Mouse (Mus musculus) bone marrow macrophage, adult 2 months (primary cell): ENCODE data around the gene Rbms1. TPM values are rescaled to one million over a fixed set of nuclear protein-coding genes. Genes with fewer than 3 reads are reported as not detected.
A peak's percentile ranks its signal among the peaks of the same experiment; 100 is the strongest.

ENCODE experiments used
- H3K27ac ChIP-seq: 2 replicates; pipeline ENCODE4 v1.5.1; 2012; ENCODE audit warnings: low read depth, low read length; ENCODE audit not compliant: insufficient read depth
- H3K4me1 ChIP-seq: 2 replicates; pipeline ENCODE4 v1.6.1; 2012; ENCODE audit warnings: low read length; ENCODE audit not compliant: control insufficient read depth, insufficient read depth
- H3K4me3 ChIP-seq: 2 replicates; pipeline ENCODE4 v1.5.1; 2012; ENCODE audit warnings: mild to moderate bottlenecking, low read length, moderate library complexity; ENCODE audit not compliant: insufficient read depth
- CTCF ChIP-seq: IDR thresholded peaks from 2 replicates; pipeline ENCODE4 v1.5.1; 2012; ENCODE audit warnings: low read depth, mild to moderate bottlenecking, low read length, moderate library complexity
- POLR2A ChIP-seq: IDR thresholded peaks from 2 replicates; pipeline ENCODE4 v1.6.1; 2012; ENCODE audit warnings: mild to moderate bottlenecking, low read depth, low read length, borderline replicate concordance
- polyA plus RNA-seq: library from polyadenylated mRNA; stranded (reverse); fragments of >200 nt; gene quantifications from 2 replicates; pipeline ENCODE4 v1.2.4, GENCODE M21; 2012; ENCODE audit not compliant: missing spikeins, insufficient read depth, insufficient read length

The Rbms1 gene
- polyA plus RNA-seq, 1 experiment: 111 TPM

DNA sequence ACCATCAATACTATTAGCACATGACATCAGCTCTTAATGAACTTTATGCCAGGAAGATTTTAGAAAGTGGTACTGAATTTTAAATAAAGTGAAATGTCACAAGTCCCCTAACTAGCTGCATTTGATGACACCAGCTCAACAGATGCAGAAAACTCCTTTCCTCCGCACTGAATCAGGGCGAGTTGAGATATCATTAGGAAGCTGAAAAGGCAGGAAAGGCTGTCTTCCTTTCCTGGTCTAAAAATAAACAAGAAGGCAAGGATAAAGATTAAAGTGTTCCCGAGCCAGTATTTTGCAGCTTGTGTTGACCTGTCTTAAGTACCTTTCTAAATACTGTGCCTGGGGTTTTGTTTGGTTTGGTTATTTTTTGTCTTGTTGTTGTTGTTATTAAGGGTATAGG lies 42.9 kb downstream of the Rbms1 start:
- no peak overlapping the region for H3K4me3 ChIP-seq
- TF ChIP-seq POLR2A (no peak), CTCF (no peak)
- peaks cover 17% of the 10 kb centered on the region for H3K4me1 ChIP-seq
- no peak overlapping the region for H3K27ac ChIP-seq

DNA sequence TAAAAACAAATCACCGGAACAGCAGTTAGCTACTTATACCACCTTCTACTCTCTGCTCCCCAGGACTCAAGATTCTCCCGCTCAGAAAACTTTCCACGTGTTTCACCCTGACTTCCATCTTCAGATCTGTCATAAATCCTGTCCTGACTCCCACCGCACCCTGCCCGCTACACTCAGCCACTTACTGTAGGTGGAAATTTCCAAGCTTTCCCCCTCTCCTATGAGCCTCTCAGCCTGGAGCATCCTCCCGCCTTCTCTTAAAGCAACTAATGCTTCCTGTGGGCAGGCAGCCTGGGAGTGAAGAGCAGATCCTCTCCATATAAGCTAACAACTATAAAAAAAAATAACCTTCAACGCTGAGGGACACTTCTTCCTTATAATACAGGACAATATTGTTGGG lies 44.6 kb downstream of the Rbms1 start:
- H3K4me1 ChIP-seq: peaks cover 13% of the 10 kb centered on the region
- TF ChIP-seq POLR2A: no peak
- TF ChIP-seq CTCF: no peak
- H3K4me3 ChIP-seq: no peak overlapping the region
- no peak overlapping the region for H3K27ac ChIP-seq

DNA sequence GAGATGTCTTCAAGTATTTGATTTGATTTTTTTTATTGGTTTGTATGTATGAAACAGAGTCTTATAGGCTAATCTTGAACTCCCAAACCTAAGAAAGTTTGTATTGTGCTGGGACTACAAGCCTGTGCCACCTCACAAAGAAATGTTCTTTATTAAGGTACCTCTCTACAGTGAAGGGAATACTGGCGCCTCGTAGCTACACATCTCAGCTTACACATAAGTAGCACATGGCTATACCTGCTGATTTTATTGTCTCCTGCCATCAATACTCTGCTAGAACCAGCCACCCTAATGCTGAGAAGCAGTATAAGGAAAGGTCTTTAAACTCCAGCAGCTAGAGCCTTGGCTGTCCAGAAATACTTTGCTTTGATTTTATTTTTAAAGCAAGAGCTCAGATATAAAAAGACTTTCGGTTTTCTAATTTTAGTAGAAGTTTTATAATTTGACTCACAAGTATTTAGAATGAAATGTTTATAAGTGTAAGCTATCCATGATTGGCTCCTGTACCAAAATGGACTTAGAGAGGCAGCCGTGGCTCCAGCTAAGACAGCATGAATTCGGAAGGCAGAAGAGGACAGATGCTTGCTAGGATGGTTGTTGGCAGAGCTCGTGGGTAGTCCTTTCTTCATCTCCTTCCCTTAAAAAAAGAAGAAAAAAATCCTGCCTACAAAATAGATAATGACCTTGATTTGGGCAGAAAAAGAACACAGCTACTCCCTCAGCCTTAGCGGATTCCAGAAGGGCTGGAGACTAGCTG lies 48.3 kb downstream of the Rbms1 start:
- Histone ChIP-seq H3K4me3 (no peak overlapping the region), H3K27ac (no peak overlapping the region), H3K4me1 (peaks cover 18% of the 10 kb centered on the region)
- TF ChIP-seq POLR2A (no peak), CTCF (no peak)

DNA sequence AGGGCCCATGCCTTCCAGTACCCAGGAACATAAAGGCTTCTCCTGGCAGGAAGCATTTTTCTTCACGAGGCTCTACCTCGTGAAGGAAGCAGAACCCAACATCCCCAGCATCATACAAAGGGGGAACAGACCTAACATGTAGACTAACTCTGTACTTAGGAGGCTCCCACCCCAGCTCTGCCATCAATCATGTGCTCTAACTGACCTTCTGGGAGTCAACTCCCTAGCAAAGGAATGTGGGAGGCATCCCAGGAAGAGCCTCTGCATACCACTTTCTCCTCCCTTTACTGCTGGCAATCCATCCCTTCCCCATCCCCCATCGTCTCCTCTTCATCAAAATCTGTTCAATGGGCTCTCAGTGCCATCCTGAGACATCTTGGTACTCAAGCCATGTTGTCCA lies 49.7 kb downstream of the Rbms1 start:
- H3K4me3 ChIP-seq: no peak overlapping the region
- peaks cover 13% of the 10 kb centered on the region for H3K4me1 ChIP-seq
- no peak overlapping the region for H3K27ac ChIP-seq
- no peak for TF ChIP-seq POLR2A
- no peak for TF ChIP-seq CTCF

DNA sequence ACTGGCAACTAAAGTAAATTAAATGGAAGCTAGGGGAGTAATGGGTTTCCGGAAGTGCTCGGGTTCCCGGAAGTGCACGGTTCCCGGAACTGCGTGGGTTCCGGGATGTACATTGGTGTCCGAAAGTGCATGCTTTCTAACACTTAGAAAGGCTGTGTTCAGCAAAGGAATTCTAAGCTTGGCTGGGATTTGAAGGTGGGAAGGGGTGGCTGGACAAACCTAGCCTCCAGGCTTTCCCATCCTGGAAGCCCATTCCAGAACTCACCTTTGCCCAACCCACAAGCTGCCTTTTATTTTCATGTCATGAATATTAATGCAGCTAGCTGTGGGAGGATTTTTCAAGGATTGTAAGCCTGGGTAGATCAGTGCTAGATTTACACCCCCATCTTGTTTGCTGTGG lies 51.3 kb downstream of the Rbms1 start:
- TF ChIP-seq POLR2A (no peak), CTCF (0 out of 2 replicates have a peak, but pooled peaks have one; percentile 18)
- Histone ChIP-seq H3K4me1 (peaks cover 13% of the 10 kb centered on the region), H3K27ac (peak overlapping the region; percentile 71; the same call in 1 of the 2 replicates), H3K4me3 (no peak overlapping the region)

DNA sequence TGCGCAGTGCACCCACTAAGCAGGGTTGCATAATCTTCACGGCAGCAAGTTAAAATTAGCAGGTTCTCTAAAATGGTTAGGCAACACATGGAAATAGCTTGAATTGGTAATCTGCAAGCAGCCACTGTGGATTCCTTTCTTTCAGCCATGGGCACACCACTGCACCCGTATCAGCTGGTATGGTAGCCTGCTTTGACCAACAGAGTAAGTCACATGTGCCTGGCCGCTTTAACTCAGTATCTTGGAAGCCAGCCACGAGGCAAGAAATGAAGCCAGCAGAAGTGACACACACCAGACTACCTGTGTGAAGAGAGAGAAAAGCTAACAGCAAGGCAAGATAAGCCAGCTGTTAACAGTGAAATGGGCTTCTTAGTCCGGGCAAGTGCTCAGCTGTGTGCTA lies 52.2 kb downstream of the Rbms1 start:
- Histone ChIP-seq H3K27ac (peak overlapping the region; percentile 71), H3K4me3 (peak overlapping the region; percentile 7; the same call in 1 of the 2 replicates), H3K4me1 (peaks cover 13% of the 10 kb centered on the region)
- TF ChIP-seq POLR2A (no peak), CTCF (no peak)

DNA sequence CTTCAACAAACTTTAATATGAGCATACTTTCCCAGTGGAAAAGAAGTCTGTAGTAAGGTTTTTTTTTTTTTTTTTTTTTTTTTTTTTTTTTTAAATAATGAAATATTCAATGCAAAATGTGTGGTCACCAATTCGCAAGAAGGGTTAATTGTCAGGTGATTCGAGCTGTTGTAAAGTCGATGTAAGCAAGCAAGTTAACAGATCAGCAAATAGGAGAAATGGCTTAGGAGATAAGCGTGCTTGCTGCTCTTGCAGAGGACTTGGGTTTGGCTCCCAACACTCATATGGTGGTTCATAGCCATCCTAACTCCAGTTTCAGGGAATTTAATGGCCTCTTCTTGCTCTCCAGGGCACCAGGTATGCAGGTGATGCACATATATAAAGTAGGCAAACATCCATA lies 54.4 kb downstream of the Rbms1 start:
- TF ChIP-seq POLR2A: no peak
- no peak for TF ChIP-seq CTCF
- Histone ChIP-seq H3K27ac (no peak overlapping the region), H3K4me1 (peaks cover 24% of the 10 kb centered on the region), H3K4me3 (no peak overlapping the region)

DNA sequence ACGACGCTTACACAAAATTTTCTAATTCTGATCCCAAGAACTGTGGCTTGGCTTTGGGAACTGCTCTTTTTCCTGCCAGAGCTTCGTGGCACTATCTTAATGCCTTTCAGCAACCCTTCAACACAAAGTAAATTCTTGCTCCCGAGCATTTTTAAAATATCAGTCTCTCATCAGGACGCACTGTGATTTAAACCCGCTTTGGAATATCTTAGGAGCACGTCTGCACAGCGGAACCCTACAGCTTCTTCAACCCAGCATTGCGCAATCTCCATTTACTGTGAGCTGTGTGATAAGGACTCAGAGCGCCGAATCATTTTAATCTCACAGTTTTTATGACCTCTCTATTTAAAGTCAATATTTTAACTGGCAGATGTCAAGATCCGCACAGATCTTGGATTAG lies 54.9 kb downstream of the Rbms1 start:
- Histone ChIP-seq H3K27ac (no peak overlapping the region), H3K4me1 (peaks cover 25% of the 10 kb centered on the region), H3K4me3 (no peak overlapping the region)
- TF ChIP-seq POLR2A (no peak), CTCF (no peak)

DNA sequence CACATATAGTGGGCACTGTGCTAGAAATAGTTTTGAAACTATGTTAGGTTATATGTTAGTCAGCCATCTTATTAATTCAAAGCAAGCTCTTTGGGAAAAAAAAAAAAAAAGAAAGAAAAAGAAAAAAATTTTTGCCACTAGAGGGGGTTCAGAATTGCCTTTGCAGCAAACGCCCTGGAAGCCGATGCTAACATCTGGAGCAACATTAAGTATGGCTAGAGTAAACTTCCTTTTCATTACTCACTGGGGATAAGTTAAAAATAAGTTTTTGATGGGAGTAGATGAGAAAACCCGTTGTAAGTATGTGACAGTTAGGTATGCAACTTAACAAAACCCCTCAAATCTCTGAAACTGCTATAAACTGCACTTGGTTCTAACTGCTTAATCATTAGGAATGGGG lies 57.7 kb downstream of the Rbms1 start:
- TF ChIP-seq CTCF (no peak), POLR2A (no peak)
- H3K4me1 ChIP-seq: peaks cover 29% of the 10 kb centered on the region
- H3K4me3 ChIP-seq: no peak overlapping the region
- no peak overlapping the region for H3K27ac ChIP-seq

DNA sequence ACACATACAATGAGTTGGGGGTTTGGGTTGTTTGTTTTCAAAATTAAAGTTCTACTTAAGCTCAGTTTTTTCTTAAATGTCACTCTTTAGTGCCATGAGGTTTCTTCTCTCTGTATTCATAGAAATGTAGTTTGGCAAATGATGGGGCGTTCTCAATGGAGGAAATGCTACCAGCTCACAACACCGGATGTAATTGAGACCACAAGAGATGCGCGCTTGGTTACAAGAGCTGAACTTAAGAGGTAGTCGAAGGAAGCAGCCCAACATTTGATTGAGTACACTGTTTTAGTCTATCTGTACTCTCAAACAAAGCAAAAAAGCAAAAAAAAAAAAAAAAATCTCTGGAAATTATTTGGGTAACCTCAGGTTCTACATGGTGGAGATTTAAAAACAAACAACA lies 58.9 kb downstream of the Rbms1 start:
- Histone ChIP-seq H3K4me1 (peaks cover 33% of the 10 kb centered on the region), H3K27ac (no peak overlapping the region; the same call in 1 of the 2 replicates), H3K4me3 (no peak overlapping the region)
- TF ChIP-seq CTCF: no peak
- TF ChIP-seq POLR2A: no peak

DNA sequence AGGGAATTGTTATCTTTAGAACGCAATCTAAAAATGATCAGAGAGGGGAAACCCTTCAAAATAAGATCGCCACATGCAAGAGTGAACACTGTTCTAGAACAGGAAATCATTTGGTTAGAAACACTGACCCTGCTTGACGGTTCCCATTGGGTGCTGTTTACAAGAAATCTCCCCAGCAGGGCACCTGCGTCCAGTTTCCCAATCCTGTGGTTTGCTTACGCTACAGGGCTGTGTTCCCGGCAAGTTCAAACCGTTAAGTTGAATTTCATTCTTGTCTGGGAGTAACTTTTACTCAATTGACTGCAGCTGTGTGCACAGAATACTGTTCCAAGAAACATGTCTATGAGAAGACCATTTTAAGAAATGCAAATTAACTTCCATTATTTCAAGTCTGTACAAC lies 59.5 kb downstream of the Rbms1 start:
- H3K4me1 ChIP-seq: peaks cover 35% of the 10 kb centered on the region
- TF ChIP-seq CTCF (no peak), POLR2A (no peak)
- H3K27ac ChIP-seq: peak overlapping the region; percentile 65
- no peak overlapping the region for H3K4me3 ChIP-seq
